Mouse (Mus musculus): ENCODE measurements around the gene Atl1. TPM values are rescaled to one million over a fixed set of nuclear protein-coding genes. Genes with fewer than 3 reads are reported as not detected.

The Atl1 gene
- polyA plus RNA-seq, 2 experiments = 0.73 to 1.1 TPM

- no peak overlapping the region for H3K27ac ChIP-seq
- TF ChIP-seq CTCF (IDR thresholded peaks at IDR 0.05; ENCODE audit: low read depth) = no peak
- no peak for TF ChIP-seq EP300 (IDR thresholded peaks at IDR 0.05; ENCODE audit: low read depth)
- H3K36me3 ChIP-seq (replicated peaks; ENCODE audit: control insufficient read depth, insufficient read depth, low read depth) = peaks cover 60% of the 10 kb centered on the region
- DNase-seq (ENCODE audit: low read depth in 3 of 3, low spot score in 3 of 3) (no peak), ATAC-seq (ENCODE audit: insufficient read depth) (no peak)
- 88% methylated on average over 12 of the region's 12 CpGs for WGBS (ENCODE audit: insufficient replicate concordance)
- no peaks in the 10 kb centered on the region for H3K4me1 ChIP-seq (replicated peaks; ENCODE audit: control insufficient read depth in 2 of 2, insufficient read depth in 2 of 2, low read length in 1 of 2)
- no peaks in the 10 kb centered on the region for H3K9me3 ChIP-seq (ENCODE audit: control insufficient read depth, low read length)
- no peak overlapping the region for H3K4me3 ChIP-seq (ENCODE audit: insufficient read depth in 1 of 2, low read depth in 2 of 2, low read length in 2 of 2)
- H3K4me2 ChIP-seq (ENCODE audit: low read depth) = no peak overlapping the region
- no peaks in the 10 kb centered on the region for H3K27me3 ChIP-seq (ENCODE audit: control insufficient read depth, insufficient read depth, low read length)
- H3K9ac ChIP-seq (replicated peaks) = no peak overlapping the region
Measured at GRCm38 (mm10) chr12:69848083-69848878, 44.1 kb upstream of the Atl1 start.

GRCm38 (mm10) chr12:69852288-69852687 is 40.1 kb upstream of the Atl1 start:
- no peak overlapping the region for H3K4me3 ChIP-seq (ENCODE audit: insufficient read depth in 1 of 2, low read depth in 2 of 2, low read length in 2 of 2)
- peaks cover 43% of the 10 kb centered on the region for H3K36me3 ChIP-seq (replicated peaks; ENCODE audit: control insufficient read depth, insufficient read depth, low read depth)

GRCm38 (mm10) chr12:69853387-69853786 is 39.0 kb upstream of the Atl1 start:
- H3K27me3 ChIP-seq (ENCODE audit: control insufficient read depth, insufficient read depth, low read length) = no peaks in the 10 kb centered on the region
- DNase-seq (ENCODE audit: low read depth in 3 of 3, low spot score in 3 of 3) (no peak), ATAC-seq (ENCODE audit: insufficient read depth) (no peak)
- H3K9ac ChIP-seq (replicated peaks) = no peak overlapping the region
- 59% methylated on average over 11 of the region's 11 CpGs for WGBS (ENCODE audit: insufficient replicate concordance)
- H3K4me2 ChIP-seq (ENCODE audit: low read depth) = no peak overlapping the region
- H3K4me3 ChIP-seq (ENCODE audit: insufficient read depth in 1 of 2, low read depth in 2 of 2, low read length in 2 of 2) = no peak overlapping the region
- H3K9me3 ChIP-seq (ENCODE audit: control insufficient read depth, low read length) = no peaks in the 10 kb centered on the region
- H3K4me1 ChIP-seq (replicated peaks; ENCODE audit: control insufficient read depth in 2 of 2, insufficient read depth in 2 of 2, low read length in 1 of 2) = peaks cover 17 to 19% of the 10 kb centered on the region in 2 experiments
- H3K27ac ChIP-seq = no peak overlapping the region
- peaks cover 32% of the 10 kb centered on the region for H3K36me3 ChIP-seq (replicated peaks; ENCODE audit: control insufficient read depth, insufficient read depth, low read depth)
- TF ChIP-seq CTCF (IDR thresholded peaks at IDR 0.05; ENCODE audit: low read depth) (no peak), EP300 (IDR thresholded peaks at IDR 0.05; ENCODE audit: low read depth) (no peak)

More at GRCm38 (mm10) chr12:69852288-69852687, 40.1 kb upstream of the Atl1 start:
- H3K9me3 ChIP-seq (ENCODE audit: control insufficient read depth, low read length) = no peaks in the 10 kb centered on the region
- DNase-seq (ENCODE audit: low read depth in 3 of 3, low spot score in 3 of 3) (no peak), ATAC-seq (ENCODE audit: insufficient read depth) (no peak)
- no peak overlapping the region for H3K9ac ChIP-seq (replicated peaks)
- WGBS (ENCODE audit: insufficient replicate concordance) = 87% methylated on average over 9 of the region's 9 CpGs
- H3K27me3 ChIP-seq (ENCODE audit: control insufficient read depth, insufficient read depth, low read length) = no peaks in the 10 kb centered on the region
- H3K27ac ChIP-seq = no peak overlapping the region
- no peak overlapping the region for H3K4me2 ChIP-seq (ENCODE audit: low read depth)
- no peak for TF ChIP-seq CTCF (IDR thresholded peaks at IDR 0.05; ENCODE audit: low read depth)
- TF ChIP-seq EP300 (IDR thresholded peaks at IDR 0.05; ENCODE audit: low read depth) = no peak
- peaks cover 6 to 8% of the 10 kb centered on the region in 2 experiments for H3K4me1 ChIP-seq (replicated peaks; ENCODE audit: control insufficient read depth in 2 of 2, insufficient read depth in 2 of 2, low read length in 1 of 2)

GRCm38 (mm10) chr12:69853942-69854341 is 38.5 kb upstream of the Atl1 start:
- Histone ChIP-seq H3K27ac (no peak overlapping the region), H3K4me3 (ENCODE audit: insufficient read depth in 1 of 2, low read depth in 2 of 2, low read length in 2 of 2) (no peak overlapping the region), H3K27me3 (ENCODE audit: control insufficient read depth, insufficient read depth, low read length) (no peaks in the 10 kb centered on the region), H3K4me1 (replicated peaks; ENCODE audit: control insufficient read depth in 2 of 2, insufficient read depth in 2 of 2, low read length in 1 of 2) (peaks cover 22 to 24% of the 10 kb centered on the region in 2 experiments), H3K4me2 (ENCODE audit: low read depth) (no peak overlapping the region), H3K9ac (replicated peaks) (no peak overlapping the region), H3K36me3 (replicated peaks; ENCODE audit: control insufficient read depth, insufficient read depth, low read depth) (peaks cover 29% of the 10 kb centered on the region), H3K9me3 (ENCODE audit: control insufficient read depth, low read length) (no peaks in the 10 kb centered on the region)
- 68% methylated on average over 2 of the region's 2 CpGs for WGBS (ENCODE audit: insufficient replicate concordance)
- ATAC-seq (ENCODE audit: insufficient read depth) = no peak
- no peak for TF ChIP-seq EP300 (IDR thresholded peaks at IDR 0.05; ENCODE audit: low read depth)
- no peak for TF ChIP-seq CTCF (IDR thresholded peaks at IDR 0.05; ENCODE audit: low read depth)
- DNase-seq (ENCODE audit: low read depth in 3 of 3, low spot score in 3 of 3) = no peak

- no peak overlapping the region for H3K4me2 ChIP-seq (ENCODE audit: low read depth)
- H3K36me3 ChIP-seq (replicated peaks; ENCODE audit: control insufficient read depth, insufficient read depth, low read depth) = peaks cover 20% of the 10 kb centered on the region
- H3K4me3 ChIP-seq (ENCODE audit: insufficient read depth in 1 of 2, low read depth in 2 of 2, low read length in 2 of 2) = no peak overlapping the region
- H3K9ac ChIP-seq (replicated peaks) = no peak overlapping the region
- no peak for DNase-seq (ENCODE audit: low read depth in 3 of 3, low spot score in 3 of 3)
- H3K9me3 ChIP-seq (ENCODE audit: control insufficient read depth, low read length) = no peaks in the 10 kb centered on the region
- WGBS (ENCODE audit: insufficient replicate concordance) = 91% methylated on average over 12 of the region's 12 CpGs
- no peak overlapping the region for H3K27ac ChIP-seq
- no peak for ATAC-seq (ENCODE audit: insufficient read depth)
- H3K27me3 ChIP-seq (ENCODE audit: control insufficient read depth, insufficient read depth, low read length) = no peaks in the 10 kb centered on the region
- no peak for TF ChIP-seq CTCF (IDR thresholded peaks at IDR 0.05; ENCODE audit: low read depth)
- TF ChIP-seq EP300 (IDR thresholded peaks at IDR 0.05; ENCODE audit: low read depth) = no peak
- peaks cover 24 to 27% of the 10 kb centered on the region in 2 experiments for H3K4me1 ChIP-seq (replicated peaks; ENCODE audit: control insufficient read depth in 2 of 2, insufficient read depth in 2 of 2, low read length in 1 of 2)
Measured at GRCm38 (mm10) chr12:69855641-69856300, 36.6 kb upstream of the Atl1 start.

Data from liver, embryonic 14.5 days (tissue).